Mouse (Mus musculus): ENCODE measurements around the gene Cttn.

- TF ChIP-seq CTCF (conservative IDR thresholded peaks at IDR 0.05; ENCODE audit: low read length) (no peak), NANOG (IDR thresholded peaks at IDR 0.05; ENCODE audit: borderline replicate concordance, low read length) (no peak), POU5F1 (IDR thresholded peaks at IDR 0.05; ENCODE audit: borderline replicate concordance, low read length) (no peak)
Observed at GRCm38 (mm10) chr7:144503959-144504358, 33.1 kb upstream of the Cttn start.
